Mouse (Mus musculus): ENCODE data around the gene Scg3.

DNA sequence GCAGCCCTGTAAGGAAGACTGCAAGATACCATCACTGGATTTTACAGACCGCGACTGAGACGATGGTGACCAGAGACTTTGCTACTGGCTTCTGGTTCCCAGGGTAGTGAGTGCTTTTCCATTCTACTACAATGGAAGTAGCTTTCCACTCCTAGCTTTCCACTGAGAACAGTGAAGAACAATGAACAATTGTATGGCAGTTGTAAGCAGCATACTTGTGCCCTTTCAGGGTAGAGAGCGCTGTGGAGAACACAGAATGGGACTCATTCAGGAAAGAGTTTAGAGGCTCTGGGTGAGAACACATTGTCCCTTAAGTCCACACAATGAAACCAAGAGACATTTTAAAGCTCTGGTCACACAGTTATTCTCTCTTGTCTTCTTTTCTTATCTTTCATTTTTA is 86.3 kb downstream of the Scg3 start:
- TF ChIP-seq CTCF (IDR thresholded peaks at IDR 0.05) (no peak), EP300 (IDR thresholded peaks at IDR 0.05) (no peak)
